ENCODE assay signal across 8 mouse cellular contexts in the genomic region with DNA sequence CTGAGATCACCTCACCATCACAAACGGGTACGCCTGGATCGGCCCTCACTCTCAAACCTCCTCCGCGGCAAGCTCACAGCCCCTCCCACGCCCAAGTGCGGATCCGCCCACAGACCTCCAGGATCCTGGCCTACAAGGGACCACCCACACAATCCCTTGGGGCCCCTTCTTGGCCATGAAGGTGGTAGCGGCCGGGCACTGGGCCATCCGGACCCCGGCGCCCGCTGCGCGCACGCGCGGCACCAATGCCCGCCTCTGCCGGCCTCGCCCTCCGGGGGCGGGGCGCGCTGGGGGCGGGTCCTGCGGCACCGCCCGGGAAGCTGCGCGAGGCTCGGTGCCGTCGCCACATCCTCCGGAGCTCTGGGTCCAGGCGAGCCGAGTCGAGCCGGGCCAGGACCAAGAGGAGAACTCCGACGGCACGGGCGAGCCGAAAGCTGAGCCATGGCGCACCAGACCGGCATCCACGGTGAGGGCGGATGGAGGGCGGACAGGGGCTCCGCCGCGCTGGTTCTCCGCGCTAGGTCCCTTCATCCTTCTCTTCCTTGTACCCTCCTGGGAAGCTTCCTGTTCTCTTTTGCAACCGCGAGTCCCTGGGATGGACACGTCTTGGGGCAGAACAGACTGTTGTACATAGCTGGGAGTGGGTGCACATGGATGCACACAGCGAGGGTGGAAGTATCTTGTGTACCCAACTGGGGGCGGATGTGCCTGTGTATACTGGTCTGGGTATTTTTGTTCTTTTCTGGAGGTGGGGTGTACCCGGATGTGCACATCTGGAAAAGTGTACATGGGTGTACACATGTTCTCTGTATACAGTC. TPM values are rescaled to one million over a fixed set of nuclear protein-coding genes. Genes with fewer than 3 reads are reported as not detected.
DNase-seq lines count a peak whose midpoint lies in the region; ATAC-seq and TF ChIP-seq lines count a peak whose summit lies in the region.

A gene (plus strand): TSS at position 290 of the 818 bp plus-strand sequence.

- peaks cover 18% of the 10 kb centered on the region; the same call in 1 of the 2 replicates for H3K36me3 ChIP-seq in ES-E14 (ENCODE audit: control insufficient read depth, insufficient read depth, low read length, poor library complexity, severe bottlenecking)
- no peaks in the 10 kb centered on the region for H3K36me3 ChIP-seq in forebrain, embryonic 16.5 days (ENCODE audit: control insufficient read depth, insufficient read depth)
- no peaks in the 10 kb centered on the region for H3K36me3 ChIP-seq in lung, embryonic 14.5 days (ENCODE audit: insufficient read depth)
- H3K36me3 ChIP-seq in thymus, adult 2 months (ENCODE audit: control insufficient read depth, insufficient read depth, low read length): no peaks in the 10 kb centered on the region

- H3K4me2 ChIP-seq in forebrain, embryonic 16.5 days (ENCODE audit: low read length): peak within 1 kb of the TSS; percentile 81
- peak within 1 kb of the TSS; percentile 70 for H3K4me2 ChIP-seq in lung, embryonic 14.5 days

- peak within 1 kb of the TSS; percentile 74 for H3K9ac ChIP-seq in ES-E14 (ENCODE audit: insufficient read depth, low read depth, low read length, poor library complexity, severe bottlenecking)
- peak within 1 kb of the TSS; percentile 94 for H3K9ac ChIP-seq in forebrain, embryonic 16.5 days (replicated peaks; ENCODE audit: low read depth, low read length)
- H3K9ac ChIP-seq in lung, embryonic 14.5 days: peak within 1 kb of the TSS; percentile 69

- TF ChIP-seq CTCF in layer of hippocampus, adult 2 months (conservative IDR thresholded peaks at IDR 0.05): no peak
- no peak; the same call in 1 of the 2 replicates for TF ChIP-seq CTCF in lung, embryonic 14.5 days (IDR thresholded peaks at IDR 0.05; ENCODE audit: low read depth)
- TF ChIP-seq CTCF in olfactory bulb, adult 2 months (IDR thresholded peaks at IDR 0.05; ENCODE audit: insufficient read depth, low read depth, low read length): no peak
- TF ChIP-seq CTCF in thymus, adult 2 months (IDR thresholded peaks at IDR 0.05; ENCODE audit: borderline replicate concordance, control insufficient read depth, extremely low read depth, insufficient read depth, low read length, poor library complexity): peak; percentile 63

- peak within 1 kb of the TSS; percentile 74 to 94 for H3K4me3 ChIP-seq in ES-E14 (ENCODE audit: insufficient read depth in 1 of 2, low read depth in 1 of 2, low read length in 2 of 2, poor library complexity in 1 of 2, severe bottlenecking in 1 of 2)
- H3K4me3 ChIP-seq in forebrain, embryonic 16.5 days (replicated peaks; ENCODE audit: low read length): peak within 1 kb of the TSS; percentile 84
- peak within 1 kb of the TSS; percentile 90 for H3K4me3 ChIP-seq in layer of hippocampus, adult 2 months
- peak within 1 kb of the TSS; percentile 64 for H3K4me3 ChIP-seq in lung, embryonic 14.5 days (ENCODE audit: low read depth, low read length)
- H3K4me3 ChIP-seq in olfactory bulb, adult 2 months (ENCODE audit: insufficient read depth, low read depth, low read length): peak within 1 kb of the TSS; percentile 72
- H3K4me3 ChIP-seq in thymus, adult 2 months (ENCODE audit: control insufficient read depth, insufficient read depth, low read length): peak within 1 kb of the TSS; percentile 93

- in situ Hi-C loops in ES-E14 (cut with MboI; ENCODE audit: low sequenced_read_pairs in 2 of 2, unreplicated experiment in 2 of 2): no loop called here

- no peaks in the 10 kb centered on the region for H3K27me3 ChIP-seq in forebrain, embryonic 16.5 days (replicated peaks; ENCODE audit: control insufficient read depth, insufficient read depth, low read length)
- H3K27me3 ChIP-seq in lung, embryonic 14.5 days (ENCODE audit: insufficient read depth, low read length): no peaks in the 10 kb centered on the region
- H3K27me3 ChIP-seq in thymus, adult 2 months (ENCODE audit: control insufficient read depth, insufficient read depth, low read length): no peaks in the 10 kb centered on the region

- H3K4me1 ChIP-seq in ES-E14 (ENCODE audit: control insufficient read depth in 2 of 2, insufficient read depth in 2 of 2, low read length in 2 of 2, poor library complexity in 1 of 2): peaks cover 2 to 26% of the 10 kb centered on the region in 2 experiments; a peak in 3 of 4 replicates
- H3K4me1 ChIP-seq in forebrain, embryonic 16.5 days (replicated peaks; ENCODE audit: control insufficient read depth, insufficient read depth, low read length): peaks cover 28% of the 10 kb centered on the region
- peaks cover 16% of the 10 kb centered on the region for H3K4me1 ChIP-seq in lung, embryonic 14.5 days (ENCODE audit: insufficient read depth)
- peaks cover 21% of the 10 kb centered on the region for H3K4me1 ChIP-seq in olfactory bulb, adult 2 months (ENCODE audit: control insufficient read depth, insufficient read depth, low read length)
- H3K4me1 ChIP-seq in thymus, adult 2 months (replicated peaks; ENCODE audit: control insufficient read depth, insufficient read depth, low read length): peaks cover 41% of the 10 kb centered on the region

- 1% methylated on average over 60 of the region's 61 CpGs for WGBS in forebrain, embryonic 16.5 days
- 1% methylated on average over 58 of the region's 61 CpGs for WGBS in lung, embryonic 14.5 days
- under 1% methylated on average over 61 of the region's 61 CpGs for WGBS in olfactory bulb, adult 2 months
- under 1% methylated on average over 61 of the region's 61 CpGs for WGBS in thymus, adult 2 months

- H3K27ac ChIP-seq in ES-E14 (ENCODE audit: insufficient read depth, low read depth, low read length, poor library complexity, severe bottlenecking): peak within 1 kb of the TSS; percentile 16; the same call in 1 of the 2 replicates
- H3K27ac ChIP-seq in forebrain, embryonic 16.5 days (ENCODE audit: low read length): peak within 1 kb of the TSS; percentile 72
- peak within 1 kb of the TSS; percentile 98 for H3K27ac ChIP-seq in layer of hippocampus, adult 2 months
- H3K27ac ChIP-seq in lung, embryonic 14.5 days (ENCODE audit: low read depth): peak within 1 kb of the TSS; percentile 69
- H3K27ac ChIP-seq in olfactory bulb, adult 2 months (ENCODE audit: insufficient read depth, low read depth, low read length): peak within 1 kb of the TSS; percentile 83
- H3K27ac ChIP-seq in thymus, adult 2 months (ENCODE audit: control insufficient read depth, insufficient read depth, low read length): peak within 1 kb of the TSS; percentile 73

- peak; percentile 86 for DNase-seq in ES-E14 (ENCODE audit: low read depth, low spot score)
- peak; percentile 93 for DNase-seq in cerebellum, adult 11-12 months
- peak; percentile 93 to 96 for DNase-seq in heart, postnatal 36 days
- peak; percentile 84 to 89 for DNase-seq in layer of hippocampus, adult 2 months (ENCODE audit: low spot score in 2 of 2)
- DNase-seq in lung, embryonic 14.5 days: peak; percentile 98
- peak; percentile 87 for DNase-seq in thymus, adult 2 months

- peak; percentile 92 for TF ChIP-seq POLR2A in olfactory bulb, adult 2 months (IDR thresholded peaks at IDR 0.05; ENCODE audit: insufficient read depth, low read depth, low read length)
- TF ChIP-seq POLR2A in thymus, adult 2 months (IDR thresholded peaks at IDR 0.05; ENCODE audit: control insufficient read depth, extremely low read depth, insufficient read depth, low read length, poor library complexity): peak; percentile 86

- ATAC-seq in forebrain, embryonic 16.5 days: peak; percentile 90
- peak; percentile 88 for ATAC-seq in lung, embryonic 14.5 days (ENCODE audit: insufficient read depth)

- no peaks in the 10 kb centered on the region for H3K9me3 ChIP-seq in ES-E14 (ENCODE audit: control insufficient read depth, insufficient read depth, low read depth, low read length)
- no peaks in the 10 kb centered on the region for H3K9me3 ChIP-seq in forebrain, embryonic 16.5 days (ENCODE audit: control insufficient read depth, low read length)
- H3K9me3 ChIP-seq in lung, embryonic 14.5 days (ENCODE audit: low read depth, low read length): no peaks in the 10 kb centered on the region

- intact Hi-C loops in heart, postnatal 36 days (cut with DNase I): loop anchor here (5.0 kb wide), 1 partner anchor 41 kb away; no protein-coding TSS in a partner anchor

TF ChIP-seq in ES-E14, 5 proteins besides CTCF, POLR2A, EP300 and RAD21:
- TF ChIP-seq ZNF384 (IDR thresholded peaks at IDR 0.05; ENCODE audit: low read depth, low read length) (no peak), HCFC1 (IDR thresholded peaks at IDR 0.05; ENCODE audit: borderline replicate concordance, insufficient read depth, low read length) (0 out of 2 replicates have a peak, but pooled peaks have one; percentile 51)

RNA-seq across cellular contexts. Expression of the gene that starts here (rescaled TPM):
- total RNA-seq in ES-E14 (2012; rRNA removed): 135 and 139 TPM in 2 replicates
- 56.6 and 58.7 TPM in 2 replicates for polyA plus RNA-seq in forebrain, embryonic 16.5 days (2015; fragmentation: Nextera tagmentation; extraction: Ambion mirVana)
- 100 to 1,000 TPM; 266 to 269 TPM for total RNA-seq in heart, postnatal 36 days (2021)
- total RNA-seq in layer of hippocampus, adult 2 months (2021): 10 to 100 TPM; 52.4 to 58.9 TPM
- 77.0 and 78.1 TPM in 2 replicates for polyA plus RNA-seq in lung, embryonic 14.5 days (2014; fragmentation: Nextera tagmentation; extraction: Ambion mirVana)
- not detected in 2 replicates for polyA plus RNA-seq in olfactory bulb, adult 2 months (2012; ENCODE audit: insufficient read depth, insufficient read length, low replicate concordance, missing spikeins)
- 145 and 176 TPM in 2 replicates for polyA plus RNA-seq in thymus, adult 2 months (2012; rRNA removed)

Comparison
In these comparisons a context has a peak if more than half of its experiments do, and no peak if none do; other contexts are left out.
1. Peak in every context shown above with its lines: DNase-seq, ATAC-seq, H3K4me3 ChIP-seq and H3K27ac ChIP-seq.
2. RNA of the gene that starts here (polyA plus RNA-seq): 145 to 176 TPM in thymus, adult 2 months, 77.0 to 78.1 TPM in lung, embryonic 14.5 days and 56.6 to 58.7 TPM in forebrain, embryonic 16.5 days; not detected in olfactory bulb, adult 2 months; every median in the first group is over 10 times any median in the second.
3. H3K27ac ChIP-seq: peak in every context shown above with its lines; median percentile 98 in layer of hippocampus, adult 2 months; 83 in olfactory bulb, adult 2 months; 73 in thymus, adult 2 months; 72 in forebrain, embryonic 16.5 days; 69 in lung, embryonic 14.5 days; 16 in ES-E14.